Mouse (Mus musculus): Measurements from ENCODE around the gene Tmem268.

DNA sequence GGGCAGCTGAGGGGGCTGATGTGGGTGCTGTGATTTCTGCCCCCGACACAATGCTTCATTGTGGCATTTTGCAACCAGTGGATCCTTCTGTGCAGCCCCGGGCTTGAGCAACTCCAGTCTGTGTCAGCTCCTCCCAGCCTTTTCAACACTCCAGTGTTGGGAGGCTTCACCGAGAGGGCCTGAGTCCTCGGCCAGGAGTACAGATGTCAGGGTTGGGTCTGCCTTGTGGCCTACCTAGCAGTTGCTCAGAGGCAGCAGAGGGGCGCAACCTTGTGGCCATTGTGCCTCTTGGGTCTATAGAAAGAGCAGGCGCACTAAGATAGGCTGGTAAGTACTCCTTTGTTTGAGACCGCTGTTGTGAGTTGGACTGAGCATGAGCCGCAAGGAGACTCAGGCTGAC, 1.5 kb downstream of the Tmem268 start:
- TF ChIP-seq CTCF (conservative IDR thresholded peaks at IDR 0.05; ENCODE audit: low read length), result no peak
- TF ChIP-seq POU5F1 (IDR thresholded peaks at IDR 0.05; ENCODE audit: borderline replicate concordance, low read length), result no peak
- TF ChIP-seq NANOG (IDR thresholded peaks at IDR 0.05; ENCODE audit: borderline replicate concordance, low read length), result no peak
